ENCODE assay signal across 17 mouse cellular contexts in genomic region chr10:20891426-20891825, GRCm38 (mm10).
DNase-seq lines count a peak whose midpoint lies in the region.
"Had no signal": no experiment of that assay in that cellular context is flagged by ENCODE, and none has a peak within 500 bp of the region (broad histone marks: within the 10 kb centered on the region; RNA-seq: fewer than 3 reads in every experiment).

No protein-coding gene starts in this region.

- intact Hi-C loops in gastrocnemius, postnatal 14 days (cut with DNase I; ENCODE audit: low total_unique reads) = no loop called here

- DNase-seq in gastrocnemius, adult 18-20 months (ENCODE audit: low spot score) = peak; percentile 58
- no peak for DNase-seq in gastrocnemius, postnatal 14 days
- DNase-seq in heart, adult 11 months = peak; percentile 58
- no peak for DNase-seq in heart, adult 18-20 months
- DNase-seq in brain, adult 2 months (ENCODE audit: low read depth, low spot score) = peak; percentile 9
- peak; percentile 83 for DNase-seq in skeletal muscle tissue, adult 2 months (ENCODE audit: low read depth, low spot score)
- no peak for DNase-seq in cerebellum, adult 9-11 months
- DNase-seq: adrenal gland, adult 2 months; adrenal gland, postnatal 10 days; adrenal gland, postnatal 25 days; B cell, adult 2 months; cerebellum, adult 11-12 months; cerebellum, adult 2 months; cerebellum, adult 9-10 months; cerebellum, postnatal 14 days; cerebellum, postnatal 36 days; forebrain, postnatal 0 days had no signal

Comparison
In these comparisons a context has a peak if more than half of its experiments do, and no peak if none do; other contexts are left out.
1. DNase-seq: peak in gastrocnemius, adult 18-20 months (single experiment), heart, adult 11 months (single experiment), brain, adult 2 months (single experiment) and skeletal muscle tissue, adult 2 months (single experiment); none in gastrocnemius, postnatal 14 days (single experiment), heart, adult 18-20 months (0 of 2) and cerebellum, adult 9-11 months (single experiment).